Mouse (Mus musculus) G1E-ER4 (cell line): ENCODE results near the gene Prpsap1. TPM values are rescaled to one million over a fixed set of nuclear protein-coding genes. Genes with fewer than 3 reads are reported as not detected.

Experiments
- GATA1 ChIP-seq: IDR thresholded peaks from one replicate; pipeline ENCODE4 v1.8.0; 2012; ENCODE audit warnings: low read length, inconsistent platforms
- polyA plus RNA-seq: library from polyadenylated mRNA; stranded (reverse); fragments of >175 nt; gene quantifications from 2 replicates; pipeline ENCODE4 v1.2.3, GENCODE M21; 2012

Prpsap1 gene
- polyA plus RNA-seq, 1 experiment: 115 TPM

DNA sequence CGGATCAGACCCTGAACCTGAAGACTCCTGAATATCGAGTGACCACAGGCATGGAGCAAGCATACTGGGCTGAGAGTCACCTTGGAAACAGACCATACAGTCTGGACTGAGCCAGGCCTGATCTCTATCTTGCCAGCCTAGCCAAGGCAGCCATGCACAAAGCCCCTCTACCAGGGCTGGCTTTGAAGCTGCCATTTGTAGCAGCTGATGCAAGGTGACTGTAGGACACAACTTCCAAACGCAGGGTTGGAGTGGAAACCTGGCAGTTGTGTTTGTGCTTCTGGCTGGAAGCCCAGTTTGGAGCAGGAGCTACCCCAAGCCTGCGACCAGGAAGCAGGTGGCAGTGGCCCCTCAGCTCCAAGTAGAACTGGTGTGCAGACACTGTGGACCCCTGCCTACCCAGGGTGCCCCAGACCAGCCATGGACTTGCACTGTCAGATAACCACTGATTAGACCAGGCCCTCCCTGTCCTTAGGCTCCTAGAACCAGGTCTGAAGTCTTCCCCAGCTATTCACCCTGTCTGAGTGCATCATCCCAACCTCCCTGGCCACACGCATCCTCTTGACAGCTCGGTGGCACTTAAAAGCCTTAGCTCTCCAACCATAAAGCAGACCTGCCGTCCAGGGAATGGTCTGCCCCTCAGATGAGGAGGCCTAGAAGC lies 53.5 kb downstream of the Prpsap1 start:
- no peak for TF ChIP-seq GATA1

DNA sequence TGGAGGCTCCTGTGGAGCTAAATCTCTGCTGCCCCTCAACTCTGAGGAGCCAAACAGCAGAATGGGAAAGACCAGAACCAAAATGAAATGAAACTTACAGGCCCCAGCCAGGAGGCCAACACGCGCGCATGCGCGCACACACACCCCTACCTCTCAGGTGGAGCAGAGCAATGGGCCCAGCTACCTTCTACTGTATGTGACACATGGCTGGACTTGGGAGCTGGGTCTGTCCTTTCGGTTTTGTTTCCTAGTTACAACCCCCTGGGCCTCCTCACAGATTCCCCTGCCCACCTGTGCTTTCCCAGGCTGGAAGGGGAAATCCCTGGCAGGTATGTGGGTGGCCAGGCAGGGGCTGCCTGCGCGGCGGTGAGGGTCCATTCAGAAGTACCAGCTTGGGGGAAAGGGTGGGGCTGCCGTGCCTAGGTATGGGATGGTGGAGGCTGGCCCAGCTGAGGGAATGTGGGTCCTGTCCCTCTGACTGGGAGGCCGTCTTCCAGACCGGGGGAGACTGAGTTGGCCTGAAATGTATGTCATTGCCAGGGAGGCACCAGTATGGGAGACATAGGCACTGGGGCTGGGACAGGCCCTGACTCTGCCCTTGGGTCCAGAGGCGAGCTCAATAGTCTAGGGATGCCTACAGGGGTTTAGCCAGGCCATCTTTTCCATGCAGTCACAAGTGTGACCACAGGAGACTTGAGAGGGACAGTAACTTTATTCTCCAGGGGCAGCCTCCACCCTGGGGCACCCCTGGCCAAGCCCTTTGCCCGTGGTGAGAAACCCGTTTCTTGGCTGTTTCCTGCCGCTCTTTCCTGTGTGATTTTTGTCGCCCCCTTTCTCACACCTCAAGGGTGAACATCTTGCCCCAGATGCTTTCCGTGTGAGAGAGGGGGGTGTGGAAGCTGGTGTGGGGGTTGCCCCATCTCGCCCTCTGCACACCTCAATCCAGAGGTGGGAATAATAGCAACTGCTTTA lies 54.4 kb downstream of the Prpsap1 start:
- no peak for TF ChIP-seq GATA1

DNA sequence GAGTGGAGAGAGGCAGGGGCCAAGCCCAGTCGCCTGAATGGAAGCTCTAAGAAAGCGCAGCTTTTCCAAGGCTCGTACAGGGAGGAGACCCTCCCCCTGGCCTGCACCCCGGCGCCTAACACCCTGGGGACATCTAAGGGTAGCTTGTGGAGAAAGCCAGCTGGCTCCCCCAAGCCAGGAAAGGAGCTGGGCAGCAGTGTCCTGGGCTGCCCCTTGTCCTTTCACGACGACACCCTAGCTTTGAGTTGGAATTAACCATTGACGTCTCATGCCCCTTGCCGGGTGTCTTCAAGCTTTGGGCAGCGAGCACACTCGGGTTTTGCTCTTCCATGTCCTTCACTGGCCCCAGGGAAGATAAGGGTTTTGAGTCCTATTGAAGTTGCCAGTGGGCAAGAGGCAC lies 56.5 kb downstream of the Prpsap1 start:
- TF ChIP-seq GATA1: no peak

DNA sequence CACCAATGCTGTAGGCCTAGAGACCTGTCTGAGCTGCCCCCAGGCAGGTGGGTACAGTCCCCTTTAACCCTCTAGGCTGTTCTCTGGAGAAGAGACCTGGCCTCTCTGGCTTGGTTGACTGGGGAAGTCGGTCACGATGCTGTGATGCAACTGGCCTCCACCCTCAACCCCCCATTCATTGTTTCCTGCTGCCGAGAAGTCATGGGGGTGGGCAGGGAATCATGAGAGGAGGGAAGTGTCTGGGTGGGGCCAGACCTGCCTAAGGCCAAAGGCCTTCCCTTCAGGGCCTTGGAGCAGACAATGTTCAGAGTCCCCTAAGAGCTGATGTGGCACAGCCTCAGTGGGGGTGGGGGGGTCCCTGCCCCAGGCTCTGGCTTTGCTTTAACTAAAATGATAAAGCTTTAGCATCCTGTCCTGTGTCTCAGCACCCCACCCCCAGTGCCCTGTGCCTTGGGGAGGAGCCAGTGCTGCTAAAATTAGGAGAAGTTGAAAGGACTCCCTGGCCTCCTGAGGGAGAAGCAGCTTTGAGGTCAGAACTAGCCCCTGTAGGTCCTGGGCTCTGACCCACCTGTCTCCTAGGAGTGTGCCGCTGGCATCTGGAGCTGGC lies 57.2 kb downstream of the Prpsap1 start:
- no peak for TF ChIP-seq GATA1

DNA sequence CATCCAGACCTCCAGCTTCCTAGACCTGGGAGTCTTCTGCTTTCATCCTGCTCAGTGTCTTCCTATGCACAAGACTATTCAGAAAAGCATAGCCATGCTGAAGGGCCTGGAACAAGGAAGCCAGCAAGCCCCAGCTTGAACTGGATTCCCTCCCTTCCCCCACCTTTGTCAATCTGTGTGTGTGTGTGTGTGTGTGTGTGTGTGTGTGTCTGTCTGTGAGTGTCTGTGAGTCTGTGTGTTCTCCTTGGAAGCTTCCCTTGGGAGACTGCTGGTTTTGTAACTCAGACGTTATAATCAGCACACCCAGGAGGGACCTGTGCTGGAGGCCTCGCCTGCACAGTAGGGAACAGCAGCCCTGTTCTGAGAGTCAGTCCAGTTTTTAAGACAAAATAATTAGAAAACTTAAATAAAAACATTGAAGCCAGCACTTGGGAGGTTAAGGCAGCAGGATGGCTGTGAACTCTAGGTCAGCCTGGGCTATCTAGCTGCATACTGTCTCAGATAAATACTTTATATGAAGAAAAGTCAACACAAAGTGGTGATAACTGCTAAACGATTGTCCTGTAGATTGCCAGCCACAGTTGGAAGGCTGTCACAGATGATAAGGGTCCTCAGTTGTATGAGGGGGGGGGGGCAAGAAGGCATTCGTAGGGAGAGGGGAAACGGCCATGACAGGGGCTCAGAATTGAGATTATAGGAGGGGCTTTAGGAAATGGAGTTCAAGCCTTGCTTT lies 57.8 kb downstream of the Prpsap1 start:
- TF ChIP-seq GATA1: peak; percentile 55

DNA sequence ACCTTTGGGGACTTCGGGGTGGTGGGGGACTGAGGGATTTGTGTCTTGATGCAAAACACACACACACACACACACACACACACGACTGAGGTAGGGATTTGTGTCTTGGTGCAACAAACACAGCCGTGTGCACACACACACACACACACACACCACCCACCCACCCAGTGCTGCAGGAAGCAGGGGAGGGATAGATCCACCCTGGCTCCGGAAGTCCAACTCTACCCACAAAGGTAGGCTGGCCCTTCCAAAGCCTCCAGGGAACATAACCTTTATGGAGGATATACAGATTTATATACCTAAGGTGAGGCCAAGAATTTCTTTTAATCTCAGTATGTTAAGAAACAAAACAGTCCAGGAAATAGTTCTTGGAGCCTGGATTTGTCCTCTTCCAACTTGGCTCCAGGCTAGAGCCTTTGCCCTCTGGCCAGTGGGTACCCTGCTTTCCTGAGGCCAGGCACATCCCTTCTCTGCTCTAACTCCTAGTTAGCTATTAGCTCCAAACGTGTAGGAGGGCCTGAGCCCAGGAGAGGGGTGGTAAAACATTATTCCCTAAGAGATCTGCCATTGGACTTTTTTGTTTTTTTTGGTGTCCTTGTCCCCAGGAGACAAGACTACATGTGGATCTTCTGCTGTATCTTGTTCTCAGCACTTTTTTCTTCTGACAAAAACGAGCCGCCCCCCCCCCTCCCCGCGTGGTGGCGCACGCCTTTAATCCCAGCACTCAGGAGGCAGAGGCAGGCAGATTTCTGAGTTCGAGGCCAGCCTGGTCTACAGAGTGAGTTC lies 58.8 kb downstream of the Prpsap1 start:
- TF ChIP-seq GATA1: no peak

DNA sequence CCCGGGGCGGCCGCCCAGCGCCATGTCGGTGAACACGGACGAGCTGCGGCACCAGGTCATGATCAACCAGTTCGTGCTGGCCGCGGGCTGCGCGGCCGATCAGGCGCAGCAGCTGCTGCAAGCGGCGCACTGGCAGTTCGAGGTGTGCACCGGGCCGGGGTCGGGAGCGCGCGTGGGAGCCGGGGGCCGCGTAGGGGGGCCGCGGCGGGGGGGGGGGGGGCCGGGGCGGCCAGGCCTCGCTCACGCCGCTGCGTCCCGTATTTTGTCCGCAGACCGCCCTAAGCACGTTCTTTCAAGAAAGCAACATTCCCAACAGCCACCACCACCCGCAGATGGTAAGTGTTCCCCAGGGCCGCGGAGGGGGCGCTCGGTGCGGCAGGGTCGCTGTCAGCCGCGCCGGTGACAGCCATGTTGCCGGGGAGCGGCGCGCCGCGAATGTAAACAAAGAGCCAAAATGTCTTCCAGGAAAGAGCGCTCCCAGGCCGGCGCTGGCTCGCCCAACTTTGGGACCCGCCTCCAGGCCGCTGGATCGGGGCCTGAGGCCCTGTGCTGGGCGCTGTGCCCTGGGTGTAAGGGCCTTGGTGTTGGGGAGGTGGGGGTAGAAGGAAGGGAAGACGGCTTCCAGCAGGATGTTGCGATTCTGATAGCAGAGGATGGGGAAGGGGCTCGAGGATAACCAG lies 59.6 kb downstream of the Prpsap1 start:
- no peak for TF ChIP-seq GATA1

DNA sequence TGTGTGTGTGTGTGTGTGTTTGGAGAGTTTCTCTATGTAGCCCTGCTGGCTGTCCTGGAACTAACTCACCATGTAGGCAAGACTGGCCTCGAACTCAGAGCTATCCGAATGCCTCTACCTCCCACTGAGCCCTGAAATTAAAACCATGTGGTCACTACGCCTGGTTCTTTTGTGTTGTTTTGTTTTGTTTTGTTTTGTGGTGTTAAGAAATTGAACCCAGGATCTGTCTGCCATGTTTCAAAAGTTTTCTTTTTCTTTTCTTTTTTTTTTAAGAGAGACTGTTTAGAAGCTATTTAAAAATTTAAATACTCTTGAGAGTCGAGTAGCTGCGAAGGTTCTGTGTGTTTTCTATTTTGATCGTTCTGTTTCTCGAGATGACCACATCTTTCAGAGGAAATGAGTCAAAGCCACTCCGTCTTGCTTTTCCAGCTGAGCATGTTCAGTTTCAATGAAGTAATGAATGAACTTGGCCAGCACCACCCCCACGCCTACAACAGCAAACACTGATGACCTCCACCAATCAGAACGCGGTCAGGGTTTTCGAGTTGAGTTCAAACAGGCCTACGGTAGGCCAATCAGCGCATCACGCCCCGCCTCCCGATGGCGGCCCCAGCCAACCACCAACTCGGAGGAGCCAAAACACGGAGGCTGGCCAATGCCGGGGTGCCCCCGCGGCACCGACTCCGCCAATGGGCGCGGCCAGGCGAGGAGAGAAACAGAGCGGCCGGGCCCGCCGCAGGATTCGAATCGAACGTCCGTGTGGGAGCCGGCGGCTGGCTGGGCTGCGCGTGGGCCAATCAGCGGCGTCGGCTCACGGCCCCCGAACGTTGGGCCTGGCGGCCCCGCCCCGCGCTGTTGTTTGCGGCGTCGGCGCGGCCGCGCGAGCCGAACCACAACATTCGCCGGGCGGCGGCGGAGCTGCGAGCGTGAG lies 60.4 kb downstream of the Prpsap1 start, which contains the start of gene Ubald2:
TSS of gene Ubald2 (plus strand) at position 739 of the 931 bp plus-strand sequence.
- TF ChIP-seq GATA1: no peak

DNA sequence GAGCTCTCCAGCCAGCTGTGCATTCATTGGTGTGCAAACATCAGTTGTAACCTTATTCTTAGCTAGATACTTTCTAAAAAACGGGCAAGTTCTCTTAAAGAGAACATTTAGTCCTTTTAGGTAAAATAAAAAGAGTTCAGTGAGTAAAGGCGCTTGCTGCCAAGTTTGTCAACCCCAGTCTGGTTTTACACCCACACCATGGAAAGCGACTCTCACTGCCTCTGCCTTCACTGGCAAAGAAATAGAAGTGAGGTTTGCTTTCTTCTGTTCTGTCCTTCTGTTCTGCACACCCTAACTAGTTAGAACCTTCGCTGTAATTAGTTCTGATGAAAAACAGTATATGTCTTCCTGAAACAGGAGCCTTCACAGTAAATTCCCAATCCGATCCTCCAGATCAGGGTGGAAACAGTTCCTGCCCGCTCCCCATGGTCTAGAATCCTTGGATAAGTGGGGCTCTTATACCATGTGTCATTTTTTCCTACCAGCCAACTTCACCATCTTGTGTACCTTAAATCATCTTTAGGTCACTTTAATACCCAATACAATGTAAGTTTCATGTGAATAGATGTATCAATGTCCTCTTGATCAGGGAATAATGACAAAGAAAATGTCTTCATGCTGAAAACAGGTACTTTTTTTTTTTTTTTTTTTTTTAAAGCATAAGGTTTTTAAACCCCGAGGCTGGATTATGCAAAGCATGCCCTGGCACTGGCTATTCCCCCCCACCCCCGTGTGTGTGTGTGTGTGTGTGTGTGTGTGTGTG lies 61.2 kb downstream of the Prpsap1 start:
- TF ChIP-seq GATA1: no peak

DNA sequence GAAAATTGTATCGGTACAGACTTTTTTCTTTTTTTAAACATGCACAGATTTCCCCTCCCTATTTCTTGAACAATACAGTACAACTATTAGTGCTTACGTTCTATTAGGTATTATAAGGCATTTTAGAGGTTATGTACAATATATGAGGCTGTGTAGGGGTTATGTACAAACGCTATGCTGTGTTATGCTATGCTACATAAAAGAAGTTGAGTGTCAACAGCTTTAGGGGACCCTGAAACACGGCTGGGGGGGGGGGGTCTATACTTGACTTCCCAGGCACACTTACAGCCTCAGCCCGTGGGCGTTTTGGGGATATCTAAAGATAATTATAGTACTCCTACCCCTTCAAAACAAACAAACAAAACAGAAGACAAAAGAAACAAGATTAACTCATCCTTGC lies 61.9 kb downstream of the Prpsap1 start:
- TF ChIP-seq GATA1: no peak

DNA sequence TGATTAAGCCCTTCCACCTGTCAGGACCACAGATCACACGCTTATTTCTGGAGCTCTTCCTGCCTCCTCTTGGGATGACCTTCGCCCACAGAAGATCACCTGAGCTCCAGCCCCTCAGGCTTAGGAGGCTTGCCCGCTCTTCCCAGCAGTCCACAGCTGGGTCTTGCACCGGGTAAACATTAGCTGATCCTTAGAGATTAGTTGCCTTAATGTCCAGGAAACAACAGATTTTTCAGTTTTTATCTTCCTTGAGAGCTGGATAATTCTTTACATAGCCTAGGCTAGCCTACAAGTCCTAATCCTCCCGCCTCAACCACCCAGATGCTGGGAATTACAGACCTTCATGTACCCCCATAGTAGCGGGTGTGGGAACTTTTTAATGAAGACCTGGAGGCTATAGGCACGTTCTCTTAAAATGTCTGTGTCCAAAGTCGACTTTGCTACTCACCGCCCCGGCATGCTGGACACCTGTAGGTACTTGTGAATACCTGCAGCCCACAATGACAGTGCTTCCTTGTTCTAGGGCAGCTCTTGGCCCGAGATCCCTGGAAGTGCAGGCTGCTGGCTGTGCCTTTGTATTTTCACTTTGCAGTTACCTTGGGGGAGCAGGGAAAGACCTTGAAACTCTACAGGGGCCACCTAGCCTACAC lies 62.4 kb downstream of the Prpsap1 start:
- TF ChIP-seq GATA1: no peak
